Mouse (Mus musculus) ES-Bruce4 (cell line): ENCODE data around the gene Fen1. TPM values are rescaled to one million over a fixed set of nuclear protein-coding genes. Genes with fewer than 3 reads are reported as not detected.

ENCODE experiments used
- H3K27ac ChIP-seq: 2 replicates; pipeline ENCODE4 v1.5.1; 2012; ENCODE audit warnings: low read length, inconsistent platforms; ENCODE audit not compliant: insufficient read depth
- H3K27me3 ChIP-seq: 2 replicates; pipeline ENCODE4 v1.6.1; 2012; ENCODE audit warnings: mild to moderate bottlenecking, low read length, inconsistent platforms; ENCODE audit not compliant: control insufficient read depth, poor library complexity, insufficient read depth, severe bottlenecking
- H3K36me3 ChIP-seq: 2 replicates; pipeline ENCODE4 v1.6.1; 2012; ENCODE audit warnings: inconsistent platforms, mild to moderate bottlenecking, low read length, moderate library complexity; ENCODE audit not compliant: control insufficient read depth, poor library complexity, insufficient read depth, severe bottlenecking
- H3K4me1 ChIP-seq: one replicate; pipeline ENCODE4 v1.8.1; 2011; ENCODE audit warnings: low read length; ENCODE audit not compliant: control insufficient read depth, insufficient read depth
- H3K4me3 ChIP-seq: 2 replicates; pipeline ENCODE4 v1.5.1; 2011; ENCODE audit warnings: low read depth, mild to moderate bottlenecking, low read length
- H3K9ac ChIP-seq: 2 replicates; pipeline ENCODE4 v1.6.1; 2012; ENCODE audit warnings: low read depth, mild to moderate bottlenecking, inconsistent platforms; ENCODE audit not compliant: poor library complexity, severe bottlenecking
- H3K9me3 ChIP-seq: replicated peaks from 2 replicates; pipeline ENCODE4 v1.6.1; 2012; ENCODE audit warnings: mild to moderate bottlenecking, low read length, inconsistent platforms; ENCODE audit not compliant: control insufficient read depth, poor library complexity, insufficient read depth, severe bottlenecking
- CTCF ChIP-seq: IDR thresholded peaks from one replicate; pipeline ENCODE4 v1.8.1; 2011; ENCODE audit warnings: low read depth, low read length
- EP300 ChIP-seq: IDR thresholded peaks from 2 replicates; pipeline ENCODE4 v1.6.1; 2011; ENCODE audit warnings: low read depth, low read length; ENCODE audit not compliant: insufficient read depth
- POLR2A ChIP-seq: IDR thresholded peaks from one replicate; pipeline ENCODE4 v1.8.1; 2011; ENCODE audit warnings: low read length; ENCODE audit not compliant: insufficient read depth
- polyA plus RNA-seq: library from polyadenylated mRNA; stranded (reverse); fragments of >200 nt; gene quantifications from 2 replicates; pipeline ENCODE4 v1.2.4, GENCODE M21; 2011; ENCODE audit warnings: low read depth; ENCODE audit not compliant: missing spikeins, insufficient read depth, insufficient read length

Fen1 gene
- polyA plus RNA-seq, 1 experiment, result 40.5 TPM

DNA sequence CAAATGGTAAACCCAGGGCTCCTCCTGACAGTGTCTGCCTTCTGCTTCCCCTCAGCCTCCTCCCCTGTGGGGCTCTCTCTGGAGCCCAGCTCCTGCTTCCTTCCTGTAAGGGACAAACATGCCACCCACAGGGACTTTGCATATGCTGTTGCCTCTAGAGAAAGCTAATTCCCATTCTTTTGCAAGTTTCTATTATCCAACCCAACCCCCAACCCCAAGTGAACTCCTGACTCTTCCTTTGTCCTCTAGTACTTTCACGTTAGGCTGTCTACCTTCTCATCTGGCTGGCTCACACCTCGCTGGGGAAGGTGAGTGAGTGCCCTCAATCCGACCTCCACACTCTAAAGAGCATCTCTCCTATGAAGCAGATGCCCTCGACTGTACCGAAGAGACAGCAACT is 27.9 kb upstream of the Fen1 start:
- Histone ChIP-seq H3K9ac (no peak overlapping the region), H3K27ac (peak overlapping the region; percentile 74)

DNA sequence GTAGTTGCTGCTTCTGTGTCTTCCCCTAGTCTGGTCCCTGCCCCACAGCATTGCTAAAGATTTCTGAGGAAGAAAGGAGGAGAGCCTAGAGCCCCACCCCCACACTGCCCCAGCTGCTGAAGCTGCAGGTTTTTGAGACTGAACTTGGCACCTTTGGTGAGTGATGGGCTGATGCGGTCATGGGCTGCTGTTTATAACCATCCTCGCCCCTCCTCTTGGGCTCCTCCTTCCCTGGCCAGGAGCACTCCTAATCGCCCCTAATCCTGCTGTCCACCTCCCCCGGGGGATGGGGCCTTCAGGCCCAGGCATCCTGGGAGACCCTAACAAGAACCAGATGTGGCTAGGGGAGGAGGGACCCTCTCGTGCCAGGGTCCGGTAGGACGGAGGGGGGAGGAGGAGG is 27.0 kb upstream of the Fen1 start:
- Histone ChIP-seq H3K9ac (peak overlapping the region; percentile 9; the same call in 1 of the 2 replicates), H3K36me3 (no peaks in the 10 kb centered on the region), H3K27ac (peak overlapping the region; percentile 60; the same call in 1 of the 2 replicates), H3K4me1 (peaks cover 33% of the 10 kb centered on the region), H3K4me3 (0 out of 2 replicates have a peak overlapping the region, but pooled peaks have one; percentile 11), H3K27me3 (no peaks in the 10 kb centered on the region), H3K9me3 (no peaks in the 10 kb centered on the region)
- TF ChIP-seq CTCF, result no peak
- TF ChIP-seq POLR2A, result no peak
- TF ChIP-seq EP300, result no peak

More for the DNA sequence above, 27.9 kb upstream of the Fen1 start:
- Histone ChIP-seq H3K36me3 (no peaks in the 10 kb centered on the region), H3K4me1 (peaks cover 33% of the 10 kb centered on the region), H3K4me3 (0 out of 2 replicates have a peak overlapping the region, but pooled peaks have one; percentile 11), H3K27me3 (no peaks in the 10 kb centered on the region), H3K9me3 (no peaks in the 10 kb centered on the region)
- TF ChIP-seq POLR2A (no peak), CTCF (no peak), EP300 (peak; percentile 87)

DNA sequence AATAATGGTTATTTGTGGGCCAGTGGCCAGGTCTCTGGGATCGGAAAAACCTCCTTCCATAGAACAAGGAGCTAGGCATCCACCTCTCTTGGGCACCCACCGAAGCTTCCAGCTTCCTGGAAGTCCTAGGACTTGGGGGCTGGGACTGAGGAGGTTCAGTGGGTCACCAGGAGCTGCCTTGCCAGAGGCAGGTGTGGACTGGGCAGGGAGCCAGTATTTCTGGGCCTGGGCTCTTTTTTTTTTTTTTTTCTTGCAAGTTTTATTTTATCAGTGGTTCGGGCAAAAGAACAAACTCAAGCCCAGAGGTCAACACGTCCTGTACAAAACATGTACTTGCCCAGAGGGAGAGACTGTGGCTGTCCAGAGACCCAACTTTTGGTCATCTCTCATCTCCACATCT is 21.8 kb upstream of the Fen1 start:
- Histone ChIP-seq H3K4me3 (no peak overlapping the region), H3K27ac (no peak overlapping the region), H3K36me3 (no peaks in the 10 kb centered on the region), H3K27me3 (no peaks in the 10 kb centered on the region), H3K4me1 (peaks cover 25% of the 10 kb centered on the region), H3K9me3 (no peaks in the 10 kb centered on the region), H3K9ac (no peak overlapping the region)
- no peak for TF ChIP-seq POLR2A
- TF ChIP-seq EP300, result no peak
- TF ChIP-seq CTCF, result no peak

DNA sequence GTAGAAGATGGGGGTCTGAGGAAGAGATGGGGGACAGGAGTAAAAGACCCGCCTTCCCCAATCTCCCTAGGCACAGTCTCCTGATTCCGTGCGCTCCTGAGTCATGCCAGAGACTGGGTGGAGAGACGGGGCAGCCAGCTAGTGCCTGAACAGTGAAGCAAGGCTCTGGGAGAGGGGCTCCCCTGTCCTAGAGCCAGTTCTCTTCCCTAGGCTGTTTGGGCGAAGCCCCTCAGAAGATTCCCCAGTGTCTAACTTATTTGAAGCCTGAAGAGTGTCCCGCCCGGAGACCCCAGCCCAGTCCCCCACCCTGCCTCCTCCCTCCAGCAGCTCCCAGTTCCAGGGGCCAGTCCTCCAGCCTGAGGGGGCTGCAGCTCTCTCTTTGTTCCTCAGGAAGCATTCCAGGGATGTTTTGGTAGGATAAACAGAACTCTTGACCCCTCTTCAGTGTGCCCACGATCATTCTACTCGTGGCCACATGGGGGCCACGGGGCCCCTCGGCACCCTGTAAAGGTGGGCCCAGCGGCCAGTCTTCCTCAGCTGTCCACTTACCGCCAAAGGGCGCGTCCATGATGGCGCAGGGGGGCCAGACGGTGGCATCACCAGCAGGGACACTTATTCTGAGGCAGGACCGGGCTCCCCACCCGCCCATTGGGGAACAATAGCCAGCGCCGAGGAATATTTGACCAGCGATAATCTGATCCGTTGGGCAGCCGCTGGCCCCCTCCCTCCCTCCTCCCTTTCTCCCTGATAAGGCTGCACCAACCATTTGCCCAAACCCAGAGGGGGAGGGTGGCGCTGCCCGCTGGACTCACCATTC is 20.9 kb upstream of the Fen1 start:
- H3K27ac ChIP-seq, result peak overlapping the region; percentile 38; the same call in 1 of the 2 replicates
- no peaks in the 10 kb centered on the region for H3K27me3 ChIP-seq
- H3K9ac ChIP-seq, result peak overlapping the region; percentile 38; the same call in 1 of the 2 replicates
- peak overlapping the region; percentile 4; the same call in 1 of the 2 replicates for H3K4me3 ChIP-seq
- H3K9me3 ChIP-seq, result no peaks in the 10 kb centered on the region
- H3K4me1 ChIP-seq, result peaks cover 21% of the 10 kb centered on the region
- no peak for TF ChIP-seq POLR2A
- no peak for TF ChIP-seq CTCF
- TF ChIP-seq EP300, result 0 out of 2 replicates have a peak, but pooled peaks have one; percentile 45
- H3K36me3 ChIP-seq, result no peaks in the 10 kb centered on the region

DNA sequence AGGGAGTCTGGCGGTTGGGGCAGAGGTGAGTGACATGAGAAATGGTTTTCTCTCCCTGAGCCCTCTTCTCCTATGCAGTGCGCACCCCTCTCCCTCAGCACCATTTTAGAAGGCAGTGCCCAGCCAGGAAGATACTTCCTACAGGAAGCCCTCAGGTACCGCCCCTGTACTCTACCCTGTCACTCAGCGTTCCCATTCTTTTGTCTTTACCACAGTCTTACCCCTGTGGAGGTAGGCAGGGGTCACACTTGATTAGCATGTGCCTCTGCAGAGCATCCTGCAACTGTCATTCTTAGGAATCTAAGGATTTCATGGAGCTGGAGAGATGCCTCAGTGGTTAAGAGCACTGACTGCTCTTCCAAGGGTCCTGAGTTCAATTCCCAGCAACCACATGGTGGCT is 19.6 kb upstream of the Fen1 start:
- no peaks in the 10 kb centered on the region for H3K27me3 ChIP-seq
- H3K9ac ChIP-seq, result no peak overlapping the region
- H3K27ac ChIP-seq, result peak overlapping the region; percentile 29; the same call in 1 of the 2 replicates

DNA sequence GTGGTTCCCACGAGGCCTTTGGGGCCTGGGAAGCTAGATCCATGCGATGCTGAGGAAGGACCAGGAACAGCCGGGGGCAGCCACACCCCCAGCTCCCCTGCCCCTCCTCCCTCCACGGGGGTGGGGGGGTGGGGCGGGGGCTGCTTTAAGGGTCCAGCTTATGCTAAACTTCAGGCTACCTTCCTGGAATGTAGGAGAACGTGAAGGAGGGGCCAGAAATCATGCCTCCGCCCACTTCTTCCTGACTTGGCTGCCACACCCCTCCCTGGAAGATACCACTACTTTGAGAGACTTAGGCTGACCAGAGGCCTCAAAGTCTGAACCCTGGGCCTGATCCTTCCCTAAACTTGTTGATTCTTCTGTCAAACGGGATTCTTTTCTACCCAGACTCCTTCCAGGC is 18.7 kb upstream of the Fen1 start:
- H3K4me3 ChIP-seq, result no peak overlapping the region
- no peaks in the 10 kb centered on the region for H3K27me3 ChIP-seq
- TF ChIP-seq CTCF (no peak), POLR2A (no peak), EP300 (no peak)

More for the DNA sequence above, 19.6 kb upstream of the Fen1 start:
- H3K4me1 ChIP-seq, result peaks cover 13% of the 10 kb centered on the region
- TF ChIP-seq EP300 (no peak), POLR2A (no peak), CTCF (no peak)
- no peak overlapping the region for H3K4me3 ChIP-seq
- no peaks in the 10 kb centered on the region for H3K36me3 ChIP-seq
- no peaks in the 10 kb centered on the region for H3K9me3 ChIP-seq

More for the DNA sequence above, 18.7 kb upstream of the Fen1 start:
- Histone ChIP-seq H3K4me1 (peaks cover 9% of the 10 kb centered on the region), H3K9me3 (no peaks in the 10 kb centered on the region), H3K36me3 (no peaks in the 10 kb centered on the region), H3K27ac (peak overlapping the region; percentile 29), H3K9ac (no peak overlapping the region)
